Mouse (Mus musculus) heart, embryonic 14.5 days (tissue): ENCODE measurements at regions not wholly inside any gene's neighbourhood (a gene's known extent, or its start where the extent isn't known, plus 50 kb on each side); places are given as distances from the start of the nearest gene placed in this dataset.

ENCODE experiments used
- ATAC-seq: fragments of 200-750 bp; cut with Nextera tagmentation; 2 replicates; pipeline ENCODE4 v1.8.0; 2017; ENCODE audit warnings: low read depth, moderate TSS enrichment; ENCODE audit not compliant: insufficient number of reproducible peaks, insufficient read depth, low FRiP score
- H3K27ac ChIP-seq, 2 experiments: fragments of 200-500 bp in 1 of 2; fragments of 300-500 bp in 1 of 2; sonication (generic) in 1 of 2; replicated peaks in 1 of 2; 2 replicates each; pipeline ENCODE4 v1.5.1; 2012 to 2014; ENCODE audit warnings: low read depth in 2 of 2, low read length in 2 of 2, control low read depth in 1 of 2, mild to moderate bottlenecking in 1 of 2, mixed read lengths in 1 of 2; ENCODE audit not compliant: control insufficient read depth in 1 of 2, insufficient read depth in 1 of 2
- H3K27me3 ChIP-seq: fragments of 300-500 bp; sonication (generic); 2 replicates; pipeline ENCODE4 v1.6.1; 2014; ENCODE audit warnings: mild to moderate bottlenecking, low read length, control low read depth; ENCODE audit not compliant: control insufficient read depth, insufficient read depth
- H3K36me3 ChIP-seq: fragments of 300-500 bp; sonication (generic); 2 replicates; pipeline ENCODE4 v1.6.1; 2014; ENCODE audit warnings: mild to moderate bottlenecking, control low read depth, low read length, mixed read lengths; ENCODE audit not compliant: control insufficient read depth, insufficient read depth
- H3K4me1 ChIP-seq, 2 experiments: fragments of 200-500 bp in 1 of 2; fragments of 300-500 bp in 1 of 2; sonication (generic) in 1 of 2; 2 replicates each; pipeline ENCODE4 v1.6.1; 2012 to 2014; ENCODE audit warnings: low read length in 2 of 2, control low read depth in 1 of 2, mixed read lengths in 1 of 2; ENCODE audit not compliant: control insufficient read depth in 2 of 2, insufficient read depth in 2 of 2
- H3K4me2 ChIP-seq: fragments of 300-500 bp; sonication (generic); 2 replicates; pipeline ENCODE4 v1.6.1; 2014; ENCODE audit warnings: mild to moderate bottlenecking, low read length
- H3K4me3 ChIP-seq, 2 experiments: fragments of 200-500 bp in 1 of 2; fragments of 300-500 bp in 1 of 2; sonication (generic) in 1 of 2; 2 replicates each; pipeline ENCODE4 v1.5.1; 2012 to 2014; ENCODE audit warnings: low read length in 2 of 2, mild to moderate bottlenecking in 2 of 2, control low read depth in 1 of 2, low read depth in 1 of 2, moderate library complexity in 1 of 2; ENCODE audit not compliant: control insufficient read depth in 1 of 2, insufficient read depth in 1 of 2
- H3K9ac ChIP-seq: fragments of 300-500 bp; sonication (generic); 2 replicates; pipeline ENCODE4 v1.6.1; 2014; ENCODE audit warnings: mild to moderate bottlenecking, low read length
- H3K9me3 ChIP-seq: fragments of 300-500 bp; sonication (generic); 2 replicates; pipeline ENCODE4 v1.6.1; 2016; ENCODE audit warnings: low read length, control low read depth; ENCODE audit not compliant: control insufficient read depth
- whole genome bisulfite sequencing: fragments of 180-500 bp; shearing (Covaris S2); extraction: QIAGEN DNeasy Blood & Tissue Kit; methylation state at CpG from one replicate; pipeline ENCODE4 v1.1.7; 2014; 5-methylcytosine and 5-hydroxymethylcytosine counted together

- Histone ChIP-seq H3K27ac (no peak overlapping the region), H3K9ac (no peak overlapping the region), H3K4me1 (no peaks in the 10 kb centered on the region), H3K4me3 (no peak overlapping the region), H3K9me3 (no peaks in the 10 kb centered on the region), H3K4me2 (no peak overlapping the region), H3K36me3 (no peaks in the 10 kb centered on the region), H3K27me3 (no peaks in the 10 kb centered on the region)
- ATAC-seq, result no peak
- 85% methylated on average over 2 of the region's 2 CpGs for WGBS
Observed at GRCm38 (mm10) chr4:4211892-4212291, 134.6 kb upstream of the Sdr16c6 start.

GRCm38 (mm10) chr4:4205158-4205557, 127.8 kb upstream of the Sdr16c6 start:
- H3K27me3 ChIP-seq, result no peaks in the 10 kb centered on the region
- 51% methylated on average over 1 of the region's 1 CpGs for WGBS
- H3K4me3 ChIP-seq, result no peak overlapping the region
- no peak for ATAC-seq
- H3K36me3 ChIP-seq, result no peaks in the 10 kb centered on the region
- no peak overlapping the region for H3K9ac ChIP-seq
- no peaks in the 10 kb centered on the region for H3K4me1 ChIP-seq
- no peak overlapping the region for H3K4me2 ChIP-seq
- H3K27ac ChIP-seq, result no peak overlapping the region
- no peaks in the 10 kb centered on the region for H3K9me3 ChIP-seq

- no peak overlapping the region for H3K9ac ChIP-seq
- H3K27ac ChIP-seq, result no peak overlapping the region
- no peak overlapping the region for H3K4me3 ChIP-seq
- H3K27me3 ChIP-seq, result no peaks in the 10 kb centered on the region
- no peaks in the 10 kb centered on the region for H3K9me3 ChIP-seq
- no peaks in the 10 kb centered on the region for H3K4me1 ChIP-seq
- H3K4me2 ChIP-seq, result no peak overlapping the region
- ATAC-seq, result no peak
- WGBS, result 65% methylated on average over 2 of the region's 2 CpGs
- H3K36me3 ChIP-seq, result no peaks in the 10 kb centered on the region
Observed at GRCm38 (mm10) chr4:4199309-4199708, 122.0 kb upstream of the Sdr16c6 start.

- 74% methylated on average over 2 of the region's 2 CpGs for WGBS
- Histone ChIP-seq H3K4me2 (no peak overlapping the region), H3K4me1 (no peaks in the 10 kb centered on the region), H3K36me3 (no peaks in the 10 kb centered on the region), H3K9ac (no peak overlapping the region), H3K27me3 (no peaks in the 10 kb centered on the region), H3K9me3 (no peaks in the 10 kb centered on the region), H3K27ac (no peak overlapping the region), H3K4me3 (no peak overlapping the region)
- no peak for ATAC-seq
Observed at GRCm38 (mm10) chr4:4195834-4196233, 118.5 kb upstream of the Sdr16c6 start.

GRCm38 (mm10) chr4:4195250-4195649, 117.9 kb upstream of the Sdr16c6 start:
- Histone ChIP-seq H3K9me3 (no peaks in the 10 kb centered on the region), H3K9ac (no peak overlapping the region), H3K4me3 (no peak overlapping the region), H3K27me3 (no peaks in the 10 kb centered on the region), H3K27ac (no peak overlapping the region), H3K4me2 (no peak overlapping the region), H3K36me3 (no peaks in the 10 kb centered on the region), H3K4me1 (no peaks in the 10 kb centered on the region)
- WGBS, result 72% methylated on average over 8 of the region's 8 CpGs
- no peak for ATAC-seq
